Mouse (Mus musculus): ENCODE measurements around the gene Doc2g.

Doc2g gene

GRCm38 (mm10) chr19:4051741-4052515 lies 48.8 kb downstream of the Doc2g start:
- in situ Hi-C loops (cut with MboI, MseI), result no loop called here

GRCm38 (mm10) chr19:4052516-4053030 lies 49.5 kb downstream of the Doc2g start:
- in situ Hi-C loops (cut with MboI, MseI), result no loop called here

- in situ Hi-C loops (cut with MboI, MseI), result loop anchor here in 1 of 2 experiments (5.0 kb wide), 1 partner anchor 43 kb away; the partner anchor contains the start of genes Cdk2ap2 and Pitpnm1
Observed at GRCm38 (mm10) chr19:4054613-4055012, 51.5 kb downstream of the Doc2g start.

- in situ Hi-C loops (cut with MboI, MseI), result loop anchor here in 1 of 2 experiments (5.0 kb wide), 1 partner anchor 42 kb away; the partner anchor contains the start of genes Cdk2ap2 and Pitpnm1
Observed at GRCm38 (mm10) chr19:4055216-4055946, 52.3 kb downstream of the Doc2g start.

GRCm38 (mm10) chr19:4055947-4056693 lies 53.0 kb downstream of the Doc2g start:
- in situ Hi-C loops (cut with MboI, MseI), result loop anchor here in 1 of 2 experiments (5.0 kb wide), 1 partner anchor 41 kb away; the partner anchor contains the start of genes Cdk2ap2 and Pitpnm1

Measured in T-helper 17 cell (primary cell).